Mouse (Mus musculus) C2C12 (cell line): ENCODE results near the gene Mei1. TPM values are rescaled to one million over a fixed set of nuclear protein-coding genes. Genes with fewer than 3 reads are reported as not detected.

ENCODE experiments used
- H3K27me3 ChIP-seq: one replicate; pipeline ENCODE4 v1.6.1; 2011; ENCODE audit not compliant: control insufficient read depth, insufficient read depth, insufficient read length
- H3K36me3 ChIP-seq: one replicate; pipeline ENCODE4 v1.6.1; 2011; ENCODE audit not compliant: control insufficient read depth, insufficient read depth
- H3K4me3 ChIP-seq: one replicate; pipeline ENCODE4 v1.5.1; 2011; ENCODE audit warnings: mild to moderate bottlenecking, control low read depth; ENCODE audit not compliant: poor library complexity, insufficient read depth, severe bottlenecking
- H3K79me2 ChIP-seq: one replicate; pipeline ENCODE4 v1.6.1; 2011; ENCODE audit not compliant: control insufficient read depth, insufficient read depth
- H3K79me3 ChIP-seq: one replicate; pipeline ENCODE4 v1.6.1; 2011; ENCODE audit warnings: low read depth, control low read depth
- H3ac ChIP-seq: one replicate; pipeline ENCODE3; 2011; ENCODE audit warnings: low read depth; ENCODE audit not compliant: control insufficient read depth, insufficient read length
- CEBPB ChIP-seq: IDR thresholded peaks from one replicate; pipeline ENCODE4 v1.6.1; 2011; ENCODE audit warnings: low read depth, mild to moderate bottlenecking, control low read depth, moderate library complexity
- CTCF ChIP-seq: IDR thresholded peaks from one replicate; pipeline ENCODE4 v1.5.1; 2011; ENCODE audit not compliant: control insufficient read depth, insufficient read depth, insufficient read length
- FOSL1 ChIP-seq: IDR thresholded peaks from one replicate; pipeline ENCODE4 v1.8.0; 2011; ENCODE audit warnings: mild to moderate bottlenecking, low read length; ENCODE audit not compliant: poor library complexity, insufficient read depth, severe bottlenecking
- MAX ChIP-seq: IDR thresholded peaks from one replicate; pipeline ENCODE4 v1.6.1; 2011; ENCODE audit warnings: mild to moderate bottlenecking, control low read depth
- MYOD1 ChIP-seq: IDR thresholded peaks from one replicate; pipeline ENCODE4 v1.6.1; 2011; ENCODE audit warnings: low read depth; ENCODE audit not compliant: control insufficient read depth, insufficient read length
- MYOG ChIP-seq: IDR thresholded peaks from one replicate; pipeline ENCODE4 v1.6.1; 2011; ENCODE audit not compliant: control insufficient read depth, insufficient read length; ENCODE audit errors: extremely low read depth
- USF1 ChIP-seq: IDR thresholded peaks from one replicate; pipeline ENCODE4 v1.6.1; 2011; ENCODE audit warnings: low read depth, mild to moderate bottlenecking, control low read depth, moderate library complexity
- polyA plus RNA-seq: library from polyadenylated mRNA; unstranded; fragments of >200 nt; fragmentation: generic; extraction: Trizol; gene quantifications from one replicate; pipeline ENCODE4 v1.2.1, GENCODE M21; 2012; ENCODE audit warnings: missing spikeins

Gene Mei1
- polyA plus RNA-seq, 1 experiment = not detected

GRCm38 (mm10) chr15:82160731-82161640 is 91.2 kb downstream of the Mei1 start:
- Histone ChIP-seq H3K4me3 (no peak overlapping the region), H3K79me3 (peaks cover 96% of the 10 kb centered on the region), H3K79me2 (peaks cover 100% of the 10 kb centered on the region), H3K36me3 (peaks cover 13% of the 10 kb centered on the region), H3ac (no peak overlapping the region), H3K27me3 (no peaks in the 10 kb centered on the region)
- TF ChIP-seq CEBPB (no peak), CTCF (no peak), USF1 (no peak), FOSL1 (no peak), MAX (no peak), MYOG (no peak), MYOD1 (no peak)

GRCm38 (mm10) chr15:82161965-82162600 is 92.3 kb downstream of the Mei1 start:
- no peak for TF ChIP-seq USF1
- no peak for TF ChIP-seq CEBPB
- no peak for TF ChIP-seq FOSL1
- TF ChIP-seq MAX = no peak
- no peak for TF ChIP-seq MYOG
- TF ChIP-seq MYOD1 = no peak
- no peak for TF ChIP-seq CTCF
- no peak overlapping the region for H3ac ChIP-seq
- H3K4me3 ChIP-seq = no peak overlapping the region
- H3K79me3 ChIP-seq = peaks cover 96% of the 10 kb centered on the region
- H3K27me3 ChIP-seq = no peaks in the 10 kb centered on the region
- peaks cover 100% of the 10 kb centered on the region for H3K79me2 ChIP-seq
- H3K36me3 ChIP-seq = peaks cover 16% of the 10 kb centered on the region

- no peak for TF ChIP-seq USF1
- no peak for TF ChIP-seq MYOG
- TF ChIP-seq CEBPB = no peak
- no peak for TF ChIP-seq MYOD1
- TF ChIP-seq FOSL1 = no peak
- no peak for TF ChIP-seq CTCF
- no peak for TF ChIP-seq MAX
- H3K4me3 ChIP-seq = no peak overlapping the region
- H3K27me3 ChIP-seq = no peaks in the 10 kb centered on the region
- H3K79me2 ChIP-seq = peaks cover 100% of the 10 kb centered on the region
- H3ac ChIP-seq = no peak overlapping the region
- H3K36me3 ChIP-seq = peaks cover 13% of the 10 kb centered on the region
- peaks cover 96% of the 10 kb centered on the region for H3K79me3 ChIP-seq
Observed at GRCm38 (mm10) chr15:82163356-82164060, 93.7 kb downstream of the Mei1 start.

- peaks cover 96% of the 10 kb centered on the region for H3K79me3 ChIP-seq
- peaks cover 100% of the 10 kb centered on the region for H3K79me2 ChIP-seq
- H3K27me3 ChIP-seq = no peaks in the 10 kb centered on the region
- H3ac ChIP-seq = no peak overlapping the region
- TF ChIP-seq CTCF = no peak
- no peak for TF ChIP-seq MYOD1
- TF ChIP-seq MYOG = no peak
- TF ChIP-seq USF1 = no peak
- no peak for TF ChIP-seq MAX
- no peak for TF ChIP-seq CEBPB
- no peak for TF ChIP-seq FOSL1
- H3K36me3 ChIP-seq = peaks cover 9% of the 10 kb centered on the region
- H3K4me3 ChIP-seq = no peak overlapping the region
Observed at GRCm38 (mm10) chr15:82164061-82164399, 94.2 kb downstream of the Mei1 start.

- Histone ChIP-seq H3K36me3 (peaks cover 12% of the 10 kb centered on the region), H3ac (no peak overlapping the region), H3K4me3 (no peak overlapping the region), H3K27me3 (no peaks in the 10 kb centered on the region), H3K79me3 (peaks cover 94% of the 10 kb centered on the region), H3K79me2 (peaks cover 100% of the 10 kb centered on the region)
- no peak for TF ChIP-seq USF1
- no peak for TF ChIP-seq FOSL1
- TF ChIP-seq CTCF = no peak
Observed at GRCm38 (mm10) chr15:82164496-82164895, 94.7 kb downstream of the Mei1 start.
